Mouse (Mus musculus): ENCODE measurements around the gene Gm44503.
A peak's percentile ranks its signal among the peaks of the same experiment; 100 is the strongest.

GRCm38 (mm10) chr9:73006175-73006574 lies 47.5 kb downstream of the Gm44503 start:
- TF ChIP-seq MAFK (IDR thresholded peaks at IDR 0.05; ENCODE audit: borderline replicate concordance, low read depth, low read length) (no peak), RCOR1 (IDR thresholded peaks at IDR 0.05; ENCODE audit: low read depth, low read length) (no peak), NRF1 (IDR thresholded peaks at IDR 0.05; ENCODE audit: insufficient read depth, low read depth, low read length, poor library complexity, severe bottlenecking) (no peak), CTCF (IDR thresholded peaks at IDR 0.05 in 2 of 3, conservative IDR thresholded peaks at IDR 0.05 in 1 of 3; ENCODE audit: control insufficient read depth in 1 of 3, insufficient read depth in 1 of 3, low read depth in 2 of 3, low read length in 3 of 3, poor library complexity in 1 of 3, severe bottlenecking in 1 of 3) (peak in 1 of 3 experiments; percentile 29; a peak in 3 of 6 replicates), POLR2A (IDR thresholded peaks at IDR 0.05; ENCODE audit: control insufficient read depth in 1 of 2, insufficient read depth in 1 of 2, low read depth in 1 of 2, low read length in 2 of 2, poor library complexity in 1 of 2) (no peak), MYC (IDR thresholded peaks at IDR 0.05; ENCODE audit: low read depth, low read length) (no peak), NELFE (IDR thresholded peaks at IDR 0.05; ENCODE audit: low read depth, low read length) (no peak)

Data from MEL (cell line).